Mouse (Mus musculus) CD4-positive, CD25-positive, alpha-beta regulatory T cell (primary cell): Measurements from ENCODE around the gene Nfib. TPM values are rescaled to one million over a fixed set of nuclear protein-coding genes. Genes with fewer than 3 reads are reported as not detected.

Experiments
- polyA plus RNA-seq: library from polyadenylated mRNA; unstranded; fragments of 100-300 nt; shearing (Covaris generic); gene quantifications from one replicate; pipeline ENCODE4 v1.2.1, GENCODE M21; 2017

Nfib gene
- polyA plus RNA-seq, result 0.10 TPM

DNA sequence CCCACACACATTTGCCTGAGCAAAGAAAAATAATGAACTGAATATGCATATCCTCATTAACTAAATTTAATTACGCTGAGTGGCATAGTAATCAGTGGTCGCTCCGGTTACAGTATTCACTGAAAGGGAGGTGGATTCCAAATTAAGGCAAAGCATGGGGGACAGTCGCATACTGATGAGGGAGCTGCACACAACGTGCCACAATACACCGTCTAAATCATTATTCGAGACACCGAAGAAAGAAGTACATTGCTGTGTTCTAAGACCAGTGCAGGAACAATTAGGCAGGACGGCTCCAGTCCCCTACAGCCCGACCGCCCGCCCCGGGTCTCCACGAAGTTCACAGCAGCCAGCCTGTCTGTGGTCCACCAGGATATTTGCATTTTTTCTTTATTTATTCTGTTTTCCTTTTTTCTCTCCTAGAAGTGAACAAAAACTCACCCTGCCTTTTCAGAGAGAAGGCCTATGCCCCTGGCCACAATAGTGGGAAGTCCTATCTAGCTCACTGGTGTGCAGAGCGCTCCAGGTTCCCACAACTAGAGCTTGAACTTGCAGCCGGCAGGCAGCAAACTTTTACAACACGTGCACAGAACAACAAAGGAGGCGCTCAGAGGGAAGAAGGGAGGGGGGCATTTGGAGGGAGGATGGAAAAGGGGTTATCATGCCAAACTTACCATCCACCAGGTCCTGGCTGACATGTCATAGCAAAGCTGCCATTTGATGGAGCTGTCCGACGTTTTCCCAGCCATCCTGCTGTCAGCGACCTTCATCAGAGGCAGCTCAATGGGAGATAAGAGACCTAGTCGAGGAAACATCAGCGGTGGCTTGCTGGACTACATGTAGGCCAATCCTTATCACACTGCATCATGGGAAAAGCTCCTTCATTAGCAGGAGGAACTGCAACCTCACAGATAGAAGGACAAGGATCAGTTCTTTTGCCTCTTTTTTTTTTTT lies at the start of gene Nfib:
Gene Nfib, minus strand, starts transcription at position 910 of the 954 bp plus-strand sequence.

Other genes starting within 250 kb of the Nfib start
- gene Zdhhc21, start 154.2 kb upstream of the Nfib start, polyA plus RNA-seq, result 13.1 TPM
- gene Cer1, start 179.4 kb upstream of the Nfib start, polyA plus RNA-seq, result not detected